Mouse (Mus musculus): ENCODE measurements around the gene Map2k7. TPM values are rescaled to one million over a fixed set of nuclear protein-coding genes. Genes with fewer than 3 reads are reported as not detected.

The Map2k7 gene
- total and polyA plus RNA-seq, 2 experiments from 2014 or later, result 21.0 to 36.8 TPM

GRCm38 (mm10) chr8:4292738-4293137, 54.2 kb downstream of the Map2k7 start:
- Histone ChIP-seq H3K9ac (replicated peaks; ENCODE audit: low read depth, low read length) (no peak overlapping the region), H3K4me3 (ENCODE audit: low read depth, low read length) (no peak overlapping the region), H3K36me3 (replicated peaks; ENCODE audit: control insufficient read depth, insufficient read depth, low read length) (peaks cover 94% of the 10 kb centered on the region), H3K4me1 (ENCODE audit: control insufficient read depth, insufficient read depth) (no peaks in the 10 kb centered on the region), H3K27ac (ENCODE audit: low read depth) (no peak overlapping the region), H3K9me3 (replicated peaks; ENCODE audit: control insufficient read depth, low read length) (no peaks in the 10 kb centered on the region), H3K27me3 (ENCODE audit: control insufficient read depth, insufficient read depth, low read length) (no peaks in the 10 kb centered on the region), H3K4me2 (ENCODE audit: low read depth, low read length) (no peak overlapping the region)
- TF ChIP-seq EP300 (IDR thresholded peaks at IDR 0.05; ENCODE audit: low read depth) (no peak), CTCF (IDR thresholded peaks at IDR 0.05; ENCODE audit: low read depth) (no peak)
- DNase-seq (ENCODE audit: low spot score) (no peak), ATAC-seq (ENCODE audit: insufficient read depth, low read depth) (no peak)
- 87% methylated on average over 5 of the region's 5 CpGs for WGBS

Other genes with a start within 250 kb of the Map2k7 start
- not detected in 2 replicates for gene Cd209f, start 132.9 kb upstream of the Map2k7 start, total RNA-seq (2014; rRNA removed; ENCODE audit: low replicate concordance)
- 0.08 and 0.10 TPM in 2 replicates for gene Cd209f, start 132.9 kb upstream of the Map2k7 start, polyA plus RNA-seq (2015; fragmentation: Nextera tagmentation; extraction: Ambion mirVana)
- not detected in 2 replicates for gene Cd209g, start 104.6 kb upstream of the Map2k7 start, total RNA-seq (2014; rRNA removed; ENCODE audit: low replicate concordance)
- gene Cd209g, start 104.6 kb upstream of the Map2k7 start, polyA plus RNA-seq (2015; fragmentation: Nextera tagmentation; extraction: Ambion mirVana), result not detected in 2 replicates
- gene Evi5l, start 72.2 kb upstream of the Map2k7 start, total RNA-seq (2014; rRNA removed; ENCODE audit: low replicate concordance), result 24.8 and 26.1 TPM in 2 replicates
- gene Evi5l, start 72.2 kb upstream of the Map2k7 start, polyA plus RNA-seq (2015; fragmentation: Nextera tagmentation; extraction: Ambion mirVana), result 9.3 and 11.1 TPM in 2 replicates
- not detected in 2 replicates for gene Prr36, start 21.3 kb upstream of the Map2k7 start, total RNA-seq (2014; rRNA removed; ENCODE audit: low replicate concordance)
- gene Prr36, start 21.3 kb upstream of the Map2k7 start, polyA plus RNA-seq (2015; fragmentation: Nextera tagmentation; extraction: Ambion mirVana), result 0.04 TPM in 2 replicates
- 0.08 TPM in 1 of 2 replicates, not detected in the other for gene Lrrc8e, start 11.9 kb upstream of the Map2k7 start, total RNA-seq (2014; rRNA removed; ENCODE audit: low replicate concordance)
- gene Lrrc8e, start 11.9 kb upstream of the Map2k7 start, polyA plus RNA-seq (2015; fragmentation: Nextera tagmentation; extraction: Ambion mirVana), result 0.08 and 0.21 TPM in 2 replicates
- 0.66 TPM in 1 of 2 replicates, not detected in the other for gene Gm49320, start 125 bp downstream of the Map2k7 start, total RNA-seq (2014; rRNA removed; ENCODE audit: low replicate concordance)
- 0.19 and 0.34 TPM in 2 replicates for gene Gm49320, start 125 bp downstream of the Map2k7 start, polyA plus RNA-seq (2015; fragmentation: Nextera tagmentation; extraction: Ambion mirVana)
- gene Tgfbr3l, start 9.5 kb downstream of the Map2k7 start, total RNA-seq (2014; rRNA removed; ENCODE audit: low replicate concordance), result 3.9 and 6.4 TPM in 2 replicates
- 1.8 and 2.7 TPM in 2 replicates for gene Tgfbr3l, start 9.5 kb downstream of the Map2k7 start, polyA plus RNA-seq (2015; fragmentation: Nextera tagmentation; extraction: Ambion mirVana)
- 32.6 and 84.9 TPM in 2 replicates for gene Snapc2, start 14.3 kb downstream of the Map2k7 start, total RNA-seq (2014; rRNA removed; ENCODE audit: low replicate concordance)
- 26.7 and 29.9 TPM in 2 replicates for gene Snapc2, start 14.3 kb downstream of the Map2k7 start, polyA plus RNA-seq (2015; fragmentation: Nextera tagmentation; extraction: Ambion mirVana)
- 10.4 and 12.5 TPM in 2 replicates for gene Ctxn1, start 20.5 kb downstream of the Map2k7 start, total RNA-seq (2014; rRNA removed; ENCODE audit: low replicate concordance)
- 13.2 and 13.7 TPM in 2 replicates for gene Ctxn1, start 20.5 kb downstream of the Map2k7 start, polyA plus RNA-seq (2015; fragmentation: Nextera tagmentation; extraction: Ambion mirVana)
- 95.0 and 120 TPM in 2 replicates for gene Timm44, start 37.2 kb downstream of the Map2k7 start, total RNA-seq (2014; rRNA removed; ENCODE audit: low replicate concordance)
- 74.7 and 78.8 TPM in 2 replicates for gene Timm44, start 37.2 kb downstream of the Map2k7 start, polyA plus RNA-seq (2015; fragmentation: Nextera tagmentation; extraction: Ambion mirVana)
- gene Ccl25, start 86.5 kb downstream of the Map2k7 start, total RNA-seq (2014; rRNA removed; ENCODE audit: low replicate concordance), result 7.9 and 10.7 TPM in 2 replicates
- gene Ccl25, start 86.5 kb downstream of the Map2k7 start, polyA plus RNA-seq (2015; fragmentation: Nextera tagmentation; extraction: Ambion mirVana), result 5.8 and 6.1 TPM in 2 replicates
- gene Elavl1, start 86.7 kb downstream of the Map2k7 start, total RNA-seq (2014; rRNA removed; ENCODE audit: low replicate concordance), result 61.1 and 64.4 TPM in 2 replicates
- gene Elavl1, start 86.7 kb downstream of the Map2k7 start, polyA plus RNA-seq (2015; fragmentation: Nextera tagmentation; extraction: Ambion mirVana), result 93.3 and 97.0 TPM in 2 replicates